Mouse (Mus musculus) G1E (cell line): Measurements from ENCODE around the gene Hbb-y. TPM values are rescaled to one million over a fixed set of nuclear protein-coding genes. Genes with fewer than 3 reads are reported as not detected.

Experiments
- ATAC-seq: 2 replicates; pipeline ENCODE4 v1.8.0; 2016; ENCODE audit warnings: mild to moderate bottlenecking; ENCODE audit not compliant: insufficient number of reproducible peaks, poor library complexity, low FRiP score, severe bottlenecking; ENCODE audit errors: extremely low read depth
- DNase-seq: peaks from one replicate; pipeline ENCODE4 v3.0.0; 2012; ENCODE audit warnings: low spot score
- H3K27me3 ChIP-seq: 2 replicates; pipeline ENCODE4 v1.6.1; 2012; ENCODE audit warnings: mild to moderate bottlenecking, low read length, inconsistent platforms; ENCODE audit not compliant: insufficient read depth
- H3K36me3 ChIP-seq: replicated peaks from 2 replicates; pipeline ENCODE3; 2012; ENCODE audit warnings: mild to moderate bottlenecking, inconsistent platforms
- H3K4me1 ChIP-seq: 2 replicates; pipeline ENCODE4 v1.6.1; 2012; ENCODE audit warnings: low read depth, low read length, inconsistent platforms, mixed read lengths; ENCODE audit not compliant: insufficient read depth
- H3K4me3 ChIP-seq: 2 replicates; pipeline ENCODE4 v1.5.1; 2012; ENCODE audit warnings: low read depth, mild to moderate bottlenecking, inconsistent platforms, low read length, moderate library complexity, mixed read lengths
- H3K9me3 ChIP-seq: replicated peaks from 2 replicates; pipeline ENCODE4 v1.6.1; 2012; ENCODE audit warnings: inconsistent platforms
- CTCF ChIP-seq: IDR thresholded peaks from 2 replicates; pipeline ENCODE4 v1.5.1; 2012; ENCODE audit warnings: low read depth, low read length, inconsistent platforms, mixed read lengths
- GATA1 ChIP-seq: IDR thresholded peaks from 2 replicates; pipeline ENCODE4 v1.6.1; 2012; ENCODE audit warnings: borderline replicate concordance, low read length, inconsistent platforms, mixed read lengths
- GATA2 ChIP-seq: IDR thresholded peaks from 2 replicates; pipeline ENCODE4 v1.6.1; 2012; ENCODE audit warnings: low read depth, low read length, inconsistent platforms, borderline replicate concordance
- POLR2AphosphoS5 ChIP-seq: IDR thresholded peaks from 2 replicates; pipeline ENCODE4 v1.6.1; 2012; ENCODE audit warnings: low read depth, low read length, inconsistent platforms; ENCODE audit not compliant: insufficient replicate concordance
- TAL1 ChIP-seq: conservative IDR thresholded peaks from 2 replicates; pipeline ENCODE4 v1.6.1; 2012; ENCODE audit warnings: low read depth, low read length, inconsistent platforms, mixed read lengths
- polyA plus RNA-seq: library from polyadenylated mRNA; stranded (reverse); fragments of >175 nt; gene quantifications from 2 replicates; pipeline ENCODE4 v1.2.3, GENCODE M21; 2012
- total RNA-seq, 2 experiments: library from RNA; stranded (forward) in 1 of 2; stranded (reverse) in 1 of 2; fragments of 200-1000 nt in 1 of 2; fragments of >200 nt in 1 of 2; fragmentation: Nextera tagmentation in 1 of 2; gene quantifications; 2 replicates each; pipeline ENCODE4 v1.2.3; 2014 to 2017

Hbb-y gene
- total and polyA plus RNA-seq, 3 experiments: not detected

DNA sequence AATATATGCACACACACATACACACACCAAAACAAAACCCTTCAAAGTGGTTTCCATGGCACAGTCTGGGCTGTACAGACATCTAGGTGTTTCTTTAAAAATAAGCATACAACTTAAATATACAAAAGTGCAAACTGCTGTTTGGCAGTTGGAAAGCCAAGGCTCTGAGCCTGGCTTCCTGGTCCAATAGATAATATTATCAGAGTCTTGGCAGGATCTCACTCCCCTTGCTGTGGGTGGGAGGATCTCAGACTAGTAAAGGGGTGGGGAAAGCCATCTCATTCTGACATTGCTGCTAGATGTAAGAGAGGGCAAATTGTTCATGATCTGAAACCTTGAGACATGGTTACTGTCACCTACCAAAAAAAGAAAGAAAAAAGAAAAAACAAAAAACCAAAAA lies 17.7 kb upstream of the Hbb-y start:
- H3K4me1 ChIP-seq: peaks cover 41% of the 10 kb centered on the region
- DNase-seq (peak; percentile 26), ATAC-seq (peak; percentile 98)
- H3K36me3 ChIP-seq: no peaks in the 10 kb centered on the region
- no peaks in the 10 kb centered on the region for H3K27me3 ChIP-seq
- no peaks in the 10 kb centered on the region for H3K9me3 ChIP-seq
- no peak overlapping the region for H3K4me3 ChIP-seq
- no peak for TF ChIP-seq CTCF
- no peak for TF ChIP-seq POLR2AphosphoS5
- no peak for TF ChIP-seq GATA1
- TF ChIP-seq GATA2: no peak
- TF ChIP-seq TAL1: peak; percentile 83

DNA sequence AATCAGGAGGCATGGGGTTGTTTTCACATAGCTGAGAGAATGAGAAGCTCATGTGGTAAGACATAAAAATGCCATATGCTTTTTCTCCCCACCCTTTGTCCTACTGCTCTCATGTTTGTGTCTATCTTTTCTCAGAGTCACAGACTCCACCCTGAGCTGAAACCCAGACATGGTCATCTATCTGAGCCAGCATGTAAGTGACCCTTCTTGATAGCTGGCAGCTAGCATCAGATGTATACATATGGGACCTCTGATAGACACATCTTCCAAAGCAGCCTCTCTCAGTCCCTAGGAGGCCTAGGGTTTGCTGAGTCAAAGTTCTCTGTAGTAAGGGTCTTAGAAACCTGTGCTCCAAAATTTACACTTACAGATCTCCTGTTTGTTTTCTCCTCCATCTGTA lies 12.7 kb upstream of the Hbb-y start:
- Histone ChIP-seq H3K4me3 (no peak overlapping the region), H3K4me1 (peaks cover 48% of the 10 kb centered on the region), H3K27me3 (no peaks in the 10 kb centered on the region), H3K36me3 (no peaks in the 10 kb centered on the region), H3K9me3 (no peaks in the 10 kb centered on the region)
- ATAC-seq: peak; percentile 59
- DNase-seq: peak; percentile 15
- TF ChIP-seq GATA1: no peak
- TF ChIP-seq CTCF: no peak
- peak; percentile 58 for TF ChIP-seq TAL1

DNA sequence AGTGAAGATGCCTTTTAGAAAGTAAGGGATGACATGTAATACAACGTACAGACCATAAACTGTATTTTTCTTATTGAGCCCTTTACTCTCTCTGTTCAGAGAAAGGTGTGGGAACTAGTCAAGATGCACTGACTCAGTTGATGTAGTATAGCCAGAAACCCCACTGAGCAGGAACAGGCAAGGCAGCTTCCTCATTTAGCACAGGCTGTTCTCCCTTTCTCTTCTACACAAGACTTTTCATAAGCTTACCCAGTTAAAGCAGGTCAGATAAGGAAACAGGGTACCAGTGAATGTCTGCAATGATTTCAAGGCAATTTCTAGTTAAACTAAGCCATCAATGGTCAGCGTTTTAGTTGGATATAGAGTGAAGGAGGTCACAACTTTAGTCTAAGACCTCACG lies 8.5 kb upstream of the Hbb-y start:
- ATAC-seq: no peak
- peaks cover 51% of the 10 kb centered on the region for H3K4me1 ChIP-seq
- no peak for TF ChIP-seq GATA1
- no peak for TF ChIP-seq GATA2
- no peak for TF ChIP-seq POLR2AphosphoS5
- no peak for TF ChIP-seq CTCF
- no peak for TF ChIP-seq TAL1

DNA sequence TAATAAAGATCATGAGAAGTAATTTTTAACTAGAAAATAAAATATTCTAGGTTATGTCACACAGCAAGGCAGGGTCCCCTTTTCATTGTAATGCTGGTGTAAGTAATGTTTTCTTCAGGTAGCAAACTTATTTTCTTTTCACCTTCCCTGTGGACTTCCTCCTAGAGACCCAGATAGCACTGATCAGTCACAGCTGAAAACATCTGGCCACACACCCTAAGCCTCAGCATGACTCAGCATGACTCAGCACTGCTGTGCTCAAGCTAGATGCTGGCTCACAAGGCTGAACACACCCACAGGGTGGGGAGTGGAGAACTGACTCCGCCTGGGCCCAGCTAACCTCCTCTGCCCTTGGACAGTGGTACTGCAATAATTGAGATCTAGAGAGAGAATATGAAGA lies 7.8 kb upstream of the Hbb-y start:
- Histone ChIP-seq H3K9me3 (no peaks in the 10 kb centered on the region), H3K27me3 (no peaks in the 10 kb centered on the region), H3K4me3 (no peak overlapping the region), H3K36me3 (no peaks in the 10 kb centered on the region), H3K4me1 (peaks cover 45% of the 10 kb centered on the region)
- ATAC-seq: peak; percentile 83
- TF ChIP-seq GATA1 (no peak), CTCF (no peak), POLR2AphosphoS5 (no peak), TAL1 (peak; percentile 36; the same call in 1 of the 2 replicates)
- peak; percentile 40 for DNase-seq

More for the DNA sequence above, 8.5 kb upstream of the Hbb-y start:
- H3K9me3 ChIP-seq: no peaks in the 10 kb centered on the region
- DNase-seq: no peak
- no peaks in the 10 kb centered on the region for H3K36me3 ChIP-seq
- no peaks in the 10 kb centered on the region for H3K27me3 ChIP-seq
- H3K4me3 ChIP-seq: no peak overlapping the region

DNA sequence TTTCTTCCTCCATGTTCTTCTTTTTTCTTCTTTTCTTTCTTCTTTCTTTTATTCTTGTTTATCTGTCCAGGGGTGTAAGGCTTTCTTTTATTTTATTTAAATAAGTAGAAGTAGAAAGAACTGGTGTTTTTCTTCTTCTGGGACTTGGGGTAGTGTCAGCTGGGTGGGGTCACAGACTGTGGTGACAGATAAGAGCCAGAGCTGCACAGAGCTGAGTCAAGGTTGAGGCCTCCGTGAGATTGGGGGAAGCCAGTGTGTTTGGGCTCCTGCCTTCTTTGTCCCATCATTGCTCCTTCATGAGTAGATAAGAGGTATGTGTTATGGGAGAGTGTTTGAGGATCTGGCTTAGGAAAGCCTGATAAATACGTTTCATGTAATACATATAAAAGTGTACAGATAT lies 6.1 kb upstream of the Hbb-y start:
- peaks cover 44% of the 10 kb centered on the region for H3K4me1 ChIP-seq
- ATAC-seq: peak; percentile 81

DNA sequence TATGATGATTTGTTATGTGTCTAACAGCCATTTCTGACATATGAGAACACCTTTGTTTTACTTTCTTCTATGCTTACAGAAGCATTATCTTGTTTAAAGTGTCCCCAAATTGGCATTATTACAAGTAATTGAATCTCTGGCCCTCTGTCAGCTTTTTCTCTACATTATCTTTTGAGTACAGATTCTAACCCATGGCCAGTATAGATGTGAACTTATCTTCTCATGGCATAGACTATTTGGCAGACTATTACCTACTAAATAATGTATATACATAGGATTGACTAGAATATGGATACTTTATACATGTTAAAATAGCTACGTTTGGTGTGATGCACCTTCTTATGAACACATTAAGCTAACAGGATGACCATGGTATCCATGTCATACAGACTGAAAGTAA lies 1.7 kb upstream of the Hbb-y start:
- ATAC-seq (no peak), DNase-seq (no peak)
- TF ChIP-seq TAL1: no peak
- TF ChIP-seq CTCF: no peak
- no peak for TF ChIP-seq GATA1
- no peak for TF ChIP-seq GATA2
- no peak for TF ChIP-seq POLR2AphosphoS5
- Histone ChIP-seq H3K4me1 (peaks cover 30% of the 10 kb centered on the region), H3K27me3 (no peaks in the 10 kb centered on the region), H3K9me3 (no peaks in the 10 kb centered on the region), H3K4me3 (no peak overlapping the region), H3K36me3 (no peaks in the 10 kb centered on the region)

More for the DNA sequence above, 6.1 kb upstream of the Hbb-y start:
- Histone ChIP-seq H3K4me3 (no peak overlapping the region; the same call in 1 of the 2 replicates), H3K27me3 (no peaks in the 10 kb centered on the region), H3K36me3 (no peaks in the 10 kb centered on the region), H3K9me3 (no peaks in the 10 kb centered on the region)
- peak; percentile 47 for DNase-seq
- TF ChIP-seq POLR2AphosphoS5 (no peak), GATA1 (no peak), TAL1 (peak; percentile 67; the same call in 1 of the 2 replicates), CTCF (no peak), GATA2 (no peak)
